Mouse (Mus musculus) heart, postnatal 0 days (tissue): Measurements from ENCODE around the gene Macf1. TPM values are rescaled to one million over a fixed set of nuclear protein-coding genes. Genes with fewer than 3 reads are reported as not detected.
"Not testable (repeated sequence)": the region's sequence is repeated elsewhere in the genome, so short reads cannot be mapped to it uniquely, and the experiment has no call there.

Source experiments
- ATAC-seq: fragments of 200-750 bp; cut with Nextera tagmentation; 2 replicates; pipeline ENCODE4 v1.8.0; 2017; ENCODE audit warnings: low read depth, moderate number of reproducible peaks, moderate library complexity; ENCODE audit not compliant: insufficient read depth
- DNase-seq: peaks from one replicate; pipeline ENCODE4 v3.0.0-alpha.2; 2016; ENCODE audit warnings: low spot score
- H3K27ac ChIP-seq: fragments of 300-500 bp; sonication (generic); 2 replicates; pipeline ENCODE4 v1.5.1; 2014; ENCODE audit warnings: low read depth, mild to moderate bottlenecking
- H3K27me3 ChIP-seq: fragments of 300-500 bp; sonication (generic); 2 replicates; pipeline ENCODE4 v1.6.1; 2014; ENCODE audit warnings: low read length, mixed read lengths; ENCODE audit not compliant: control insufficient read depth, insufficient read depth
- H3K36me3 ChIP-seq: fragments of 300-500 bp; sonication (generic); replicated peaks from 2 replicates; pipeline ENCODE4 v1.6.1; 2014; ENCODE audit warnings: low read length, mixed read lengths; ENCODE audit not compliant: control insufficient read depth, insufficient read depth
- H3K4me1 ChIP-seq: fragments of 300-500 bp; sonication (generic); 2 replicates; pipeline ENCODE4 v1.6.1; 2014; ENCODE audit warnings: antibody characterized with exemption; ENCODE audit not compliant: control insufficient read depth, insufficient read depth
- H3K4me2 ChIP-seq: fragments of 300-500 bp; sonication (generic); 2 replicates; pipeline ENCODE4 v1.6.1; 2014; ENCODE audit warnings: low read depth, mild to moderate bottlenecking, low read length, moderate library complexity
- H3K4me3 ChIP-seq: fragments of 300-500 bp; sonication (generic); 2 replicates; pipeline ENCODE4 v1.5.1; 2014; ENCODE audit warnings: low read depth, low read length
- H3K9ac ChIP-seq: fragments of 300-500 bp; sonication (generic); replicated peaks from 2 replicates; pipeline ENCODE4 v1.6.1; 2014; ENCODE audit warnings: low read depth, low read length, mixed read lengths
- H3K9me3 ChIP-seq: fragments of 300-500 bp; sonication (generic); replicated peaks from 2 replicates; pipeline ENCODE4 v1.6.1; 2016; ENCODE audit warnings: low read length; ENCODE audit not compliant: control insufficient read depth
- CTCF ChIP-seq: IDR thresholded peaks from 2 replicates; pipeline ENCODE4 v1.5.1; 2016; ENCODE audit warnings: antibody characterized with exemption, control low read depth, low read depth
- EP300 ChIP-seq: IDR thresholded peaks from 2 replicates; pipeline ENCODE4 v1.6.1; 2016; ENCODE audit warnings: antibody characterized with exemption, low read depth
- WGBS: fragments of 180-500 bp; shearing (Covaris S2); extraction: QIAGEN DNeasy Blood & Tissue Kit; methylation state at CpG from one replicate; pipeline ENCODE4 v1.1.7; 2014; 5-methylcytosine and 5-hydroxymethylcytosine counted together
- polyA plus RNA-seq: library from polyadenylated mRNA; unstranded; fragments of >200 nt; fragmentation: Nextera tagmentation; extraction: Ambion mirVana; gene quantifications from 2 replicates; pipeline ENCODE4 v1.2.1, GENCODE M21; 2015
- total RNA-seq: library from RNA; depleted of rRNA; stranded (reverse); fragments of >200 nt; gene quantifications from 2 replicates; pipeline ENCODE4 v1.2.3, GENCODE M21; 2014; ENCODE audit warnings: low replicate concordance

Gene Macf1
- total and polyA plus RNA-seq, 2 experiments from 2014 or later, result 41.4 to 236 TPM

- Histone ChIP-seq H3K36me3 (no peaks in the 10 kb centered on the region), H3K4me1 (peaks cover 10% of the 10 kb centered on the region; the same call in 1 of the 2 replicates), H3K9me3 (no peaks in the 10 kb centered on the region), H3K4me2 (no peak overlapping the region), H3K9ac (no peak overlapping the region), H3K27ac (no peak overlapping the region), H3K27me3 (no peaks in the 10 kb centered on the region), H3K4me3 (no peak overlapping the region)
- TF ChIP-seq CTCF, result no peak
- TF ChIP-seq EP300, result no peak
- 69% methylated on average over 5 of the region's 5 CpGs for WGBS
- no peak for ATAC-seq
- no peak for DNase-seq
Observed at GRCm38 (mm10) chr4:123655245-123655644, 28.9 kb downstream of the Macf1 start.

DNA sequence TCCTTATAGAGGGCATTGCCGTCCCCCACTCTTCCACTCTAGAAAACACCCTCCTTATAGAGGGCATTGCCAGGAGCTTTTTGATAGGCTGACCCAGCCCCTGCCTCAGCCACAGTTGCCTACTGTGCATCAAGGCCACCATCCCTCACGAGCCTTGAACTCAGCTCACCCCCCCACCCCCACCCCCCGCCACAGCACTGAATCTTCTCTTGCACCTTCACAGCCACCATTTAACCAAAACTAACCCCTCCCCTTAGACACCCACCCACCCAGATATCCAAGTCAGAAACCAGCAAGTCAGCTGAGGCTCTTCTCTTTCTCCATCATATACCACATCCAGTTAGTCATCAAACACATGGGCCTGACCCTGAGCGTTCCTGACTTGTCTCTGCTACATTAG, 29.6 kb downstream of the Macf1 start:
- no peaks in the 10 kb centered on the region for H3K27me3 ChIP-seq
- H3K9ac ChIP-seq, result no peak overlapping the region
- H3K4me1 ChIP-seq, result peaks cover 10% of the 10 kb centered on the region; the same call in 1 of the 2 replicates
- ATAC-seq, result no peak
- H3K9me3 ChIP-seq, result no peaks in the 10 kb centered on the region
- H3K36me3 ChIP-seq, result no peaks in the 10 kb centered on the region
- no peak overlapping the region for H3K4me2 ChIP-seq
- TF ChIP-seq EP300 (no peak), CTCF (no peak)
- no peak for DNase-seq
- H3K27ac ChIP-seq, result no peak overlapping the region
- WGBS, result 87% methylated on average over 4 of the region's 4 CpGs
- H3K4me3 ChIP-seq, result no peak overlapping the region

- H3K9ac ChIP-seq, ATAC-seq: not testable (repeated sequence)
Observed at GRCm38 (mm10) chr4:123653446-123653845, 30.7 kb downstream of the Macf1 start.

DNA sequence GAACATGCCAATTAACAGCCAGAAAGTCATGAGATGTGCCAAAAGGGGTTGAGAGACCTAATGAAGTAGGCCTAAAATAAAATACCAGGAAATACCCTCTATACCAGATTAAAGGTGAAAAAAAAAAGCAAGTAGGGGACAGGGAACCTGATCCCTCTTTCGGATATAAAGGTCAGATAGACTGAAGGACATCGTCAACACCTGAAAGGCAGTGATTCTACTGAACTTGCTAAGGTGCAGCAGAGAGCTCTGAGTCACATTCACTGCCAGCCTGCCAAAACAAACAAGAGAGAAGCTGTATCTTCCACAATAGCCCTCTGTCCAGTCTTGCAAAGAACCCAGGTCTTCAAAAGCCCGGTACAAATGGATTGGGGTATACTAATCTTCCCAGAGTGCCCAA, 32.0 kb downstream of the Macf1 start:
- H3K27me3 ChIP-seq, result no peaks in the 10 kb centered on the region
- peaks cover 10% of the 10 kb centered on the region; the same call in 1 of the 2 replicates for H3K4me1 ChIP-seq
- H3K9ac ChIP-seq, result no peak overlapping the region
- TF ChIP-seq EP300 (no peak), CTCF (no peak)
- H3K36me3 ChIP-seq, result no peaks in the 10 kb centered on the region
- no peak overlapping the region for H3K4me2 ChIP-seq
- H3K4me3 ChIP-seq, result no peak overlapping the region
- WGBS, result 45% methylated on average over 3 of the region's 3 CpGs
- no peaks in the 10 kb centered on the region for H3K9me3 ChIP-seq
- no peak overlapping the region for H3K27ac ChIP-seq
- no peak for DNase-seq
- ATAC-seq, result no peak

More at GRCm38 (mm10) chr4:123653446-123653845, 30.7 kb downstream of the Macf1 start:
- WGBS, result 83% methylated on average over 5 of the region's 5 CpGs
- not testable (repeated sequence) for DNase-seq, H3K9me3 ChIP-seq, H3K4me3 ChIP-seq, H3K27ac ChIP-seq, H3K36me3 ChIP-seq, H3K4me2 ChIP-seq, H3K27me3 ChIP-seq
- peaks cover 10% of the 10 kb centered on the region; the same call in 1 of the 2 replicates for H3K4me1 ChIP-seq

- no peak overlapping the region for H3K27ac ChIP-seq
- peaks cover 10% of the 10 kb centered on the region; the same call in 1 of the 2 replicates for H3K4me1 ChIP-seq
- no peaks in the 10 kb centered on the region for H3K27me3 ChIP-seq
- H3K9me3 ChIP-seq, result no peaks in the 10 kb centered on the region
- TF ChIP-seq CTCF, result no peak
- no peak for TF ChIP-seq EP300
- ATAC-seq (no peak), DNase-seq (no peak)
- H3K4me3 ChIP-seq, result no peak overlapping the region
- WGBS, result 81% methylated on average over 6 of the region's 6 CpGs
- no peak overlapping the region for H3K4me2 ChIP-seq
- no peaks in the 10 kb centered on the region for H3K36me3 ChIP-seq
- no peak overlapping the region for H3K9ac ChIP-seq
Observed at GRCm38 (mm10) chr4:123649131-123649530, 35.0 kb downstream of the Macf1 start.

DNA sequence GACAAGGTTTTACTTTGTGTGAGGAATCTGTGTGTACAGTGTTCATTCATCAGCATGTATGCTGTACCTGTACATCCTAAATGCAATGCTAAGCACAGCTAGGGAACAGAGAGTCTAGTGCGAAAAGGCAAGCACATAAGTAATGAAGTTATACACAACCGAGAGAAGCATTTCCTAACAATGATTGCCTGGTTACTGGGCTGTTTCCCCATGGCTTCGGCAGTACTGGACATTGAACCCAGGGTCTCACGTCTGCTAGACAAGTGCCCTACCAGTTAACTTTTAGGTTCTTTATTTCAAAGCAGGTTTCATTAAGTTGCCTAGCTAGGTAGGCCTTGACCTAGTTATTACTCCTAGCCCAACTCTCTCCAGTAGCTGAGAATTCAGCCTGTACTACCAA, 36.5 kb downstream of the Macf1 start:
- H3K36me3 ChIP-seq, result no peaks in the 10 kb centered on the region
- no peak overlapping the region for H3K4me3 ChIP-seq
- H3K9ac ChIP-seq, result no peak overlapping the region
- no peak for DNase-seq
- H3K4me2 ChIP-seq, result no peak overlapping the region
- no peaks in the 10 kb centered on the region for H3K9me3 ChIP-seq
- no peaks in the 10 kb centered on the region for H3K27me3 ChIP-seq
- no peak overlapping the region for H3K27ac ChIP-seq
- peaks cover 9% of the 10 kb centered on the region; the same call in 1 of the 2 replicates for H3K4me1 ChIP-seq
- no peak for TF ChIP-seq EP300
- TF ChIP-seq CTCF, result no peak
- 83% methylated on average over 4 of the region's 4 CpGs for WGBS
- ATAC-seq, result no peak
